Mouse (Mus musculus): Measurements from ENCODE around the gene Ddb1. TPM values are rescaled to one million over a fixed set of nuclear protein-coding genes. Genes with fewer than 3 reads are reported as not detected.

Ddb1 gene
- polyA plus RNA-seq, 1 experiment from 2014 or later: 247 TPM

Other genes starting within 250 kb of the Ddb1 start
- gene Syt7, start 216.2 kb upstream of the Ddb1 start, polyA plus RNA-seq (2014; fragmentation: Nextera tagmentation; extraction: Ambion mirVana): 10.1 and 15.4 TPM in 2 replicates
- 0.91 and 1.1 TPM in 2 replicates for gene Lrrc10b, start 147.9 kb upstream of the Ddb1 start, polyA plus RNA-seq (2014; fragmentation: Nextera tagmentation; extraction: Ambion mirVana)
- 1.4 and 1.6 TPM in 2 replicates for gene Ppp1r32, start 122.4 kb upstream of the Ddb1 start, polyA plus RNA-seq (2014; fragmentation: Nextera tagmentation; extraction: Ambion mirVana)
- gene Cpsf7, start 80.1 kb upstream of the Ddb1 start, polyA plus RNA-seq (2014; fragmentation: Nextera tagmentation; extraction: Ambion mirVana): 52.9 and 66.0 TPM in 2 replicates
- 67.6 and 69.6 TPM in 2 replicates for gene Sdhaf2, start 79.2 kb upstream of the Ddb1 start, polyA plus RNA-seq (2014; fragmentation: Nextera tagmentation; extraction: Ambion mirVana)
- gene Tmem216, start 49.1 kb upstream of the Ddb1 start, polyA plus RNA-seq (2014; fragmentation: Nextera tagmentation; extraction: Ambion mirVana): 60.0 and 65.8 TPM in 2 replicates
- 17.8 and 20.5 TPM in 2 replicates for gene Cyb561a3, start 28.2 kb upstream of the Ddb1 start, polyA plus RNA-seq (2014; fragmentation: Nextera tagmentation; extraction: Ambion mirVana)
- 42.1 and 44.3 TPM in 2 replicates for gene Tmem138, start 28.0 kb upstream of the Ddb1 start, polyA plus RNA-seq (2014; fragmentation: Nextera tagmentation; extraction: Ambion mirVana)
- 27.5 and 29.1 TPM in 2 replicates for gene Tkfc, start 327 bp downstream of the Ddb1 start, polyA plus RNA-seq (2014; fragmentation: Nextera tagmentation; extraction: Ambion mirVana)
- gene Vwce, start 28.9 kb downstream of the Ddb1 start, polyA plus RNA-seq (2014; fragmentation: Nextera tagmentation; extraction: Ambion mirVana): 0.53 and 0.83 TPM in 2 replicates
- gene Pga5, start 72.7 kb downstream of the Ddb1 start, polyA plus RNA-seq (2014; fragmentation: Nextera tagmentation; extraction: Ambion mirVana): not detected in 2 replicates
- 27.3 and 32.1 TPM in 2 replicates for gene Vps37c, start 83.4 kb downstream of the Ddb1 start, polyA plus RNA-seq (2014; fragmentation: Nextera tagmentation; extraction: Ambion mirVana)
- gene Cd5, start 133.7 kb downstream of the Ddb1 start, polyA plus RNA-seq (2014; fragmentation: Nextera tagmentation; extraction: Ambion mirVana): 0.16 and 0.25 TPM in 2 replicates
- gene Cd6, start 224.7 kb downstream of the Ddb1 start, polyA plus RNA-seq (2014; fragmentation: Nextera tagmentation; extraction: Ambion mirVana): not detected in 2 replicates
- 0.20 and 0.54 TPM in 2 replicates for gene Slc15a3, start 234.4 kb downstream of the Ddb1 start, polyA plus RNA-seq (2014; fragmentation: Nextera tagmentation; extraction: Ambion mirVana)

All from midbrain, embryonic 14.5 days (tissue).